Mouse (Mus musculus): ENCODE measurements around the gene Foxk1.

GRCm38 (mm10) chr5:142463011-142463410, 61.7 kb downstream of the Foxk1 start:
- TF ChIP-seq CTCF (conservative IDR thresholded peaks at IDR 0.05; ENCODE audit: insufficient read depth, insufficient read length, low read depth, low read length) = no peak
- TF ChIP-seq POLR2A (IDR thresholded peaks at IDR 0.05; ENCODE audit: low read depth, low read length) = no peak

Measured in kidney, adult 2 months (tissue).